Mouse (Mus musculus) adrenal gland, postnatal 14 days (tissue): ENCODE data around the gene Cish. TPM values are rescaled to one million over a fixed set of nuclear protein-coding genes. Genes with fewer than 3 reads are reported as not detected.

Experiments
- DNase-seq: peaks from one replicate; pipeline ENCODE4 v3.0.0; 2021; ENCODE audit warnings: mixed read lengths
- total RNA-seq: library from RNA; stranded (reverse); gene quantifications from 2 replicates; pipeline ENCODE4 v1.2.3, GENCODE M21; 2021

The Cish gene
- total RNA-seq, 1 experiment from 2014 or later, result 63.5 TPM

DNA sequence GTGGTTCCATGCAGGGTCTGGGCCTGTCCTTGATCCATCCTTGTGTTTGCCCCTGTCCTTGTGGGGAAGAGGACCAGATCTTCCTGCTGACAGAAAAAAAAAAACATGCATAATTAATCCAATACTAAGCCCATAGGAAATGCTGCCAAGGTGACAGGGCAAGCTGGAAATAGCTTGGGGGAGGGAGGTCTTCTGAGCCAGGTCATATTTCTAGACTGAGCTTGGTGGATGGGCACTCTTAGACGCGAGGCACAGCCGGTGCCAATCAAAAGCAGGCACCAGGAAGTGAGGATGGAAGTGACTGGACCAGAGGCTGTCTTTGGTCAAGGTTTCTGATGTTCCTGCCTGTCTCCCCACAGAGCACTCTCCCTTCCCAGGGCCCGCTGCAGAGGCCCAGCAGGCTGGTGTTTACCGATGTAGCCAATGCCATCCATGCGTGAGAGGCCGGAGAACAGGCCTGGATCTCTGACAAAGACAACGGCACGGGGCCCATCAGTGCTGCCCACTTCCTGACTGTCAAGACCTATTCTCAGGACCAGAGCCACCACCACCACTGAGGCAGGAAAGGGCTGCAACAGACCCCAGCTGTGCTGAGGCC, 51.9 kb downstream of the Cish start:
- no peak for DNase-seq

GRCm38 (mm10) chr9:107349321-107349720, 53.5 kb downstream of the Cish start:
- no peak for DNase-seq

Other genes with a start within 250 kb of the Cish start
- 3.4 and 4.2 TPM in 2 replicates for gene Dock3, start 64.1 kb upstream of the Cish start, total RNA-seq
- 34.9 and 42.8 TPM in 2 replicates for gene Mapkapk3, start 6.1 kb upstream of the Cish start, total RNA-seq
- gene Hemk1, start 42.3 kb downstream of the Cish start, total RNA-seq, result 23.1 and 23.9 TPM in 2 replicates
- 2.3 and 2.8 TPM in 2 replicates for gene 6430571L13Rik, start 44.6 kb downstream of the Cish start, total RNA-seq
- 5.1 and 6.6 TPM in 2 replicates for gene Cacna2d2, start 103.6 kb downstream of the Cish start, total RNA-seq
- 36.1 and 36.9 TPM in 2 replicates for gene Tmem115, start 237.9 kb downstream of the Cish start, total RNA-seq
- gene Cyb561d2, start 246.2 kb downstream of the Cish start, total RNA-seq, result 14.0 and 17.4 TPM in 2 replicates
- 21.5 and 22.2 TPM in 2 replicates for gene Nprl2, start 246.2 kb downstream of the Cish start, total RNA-seq